In the genomic region with DNA sequence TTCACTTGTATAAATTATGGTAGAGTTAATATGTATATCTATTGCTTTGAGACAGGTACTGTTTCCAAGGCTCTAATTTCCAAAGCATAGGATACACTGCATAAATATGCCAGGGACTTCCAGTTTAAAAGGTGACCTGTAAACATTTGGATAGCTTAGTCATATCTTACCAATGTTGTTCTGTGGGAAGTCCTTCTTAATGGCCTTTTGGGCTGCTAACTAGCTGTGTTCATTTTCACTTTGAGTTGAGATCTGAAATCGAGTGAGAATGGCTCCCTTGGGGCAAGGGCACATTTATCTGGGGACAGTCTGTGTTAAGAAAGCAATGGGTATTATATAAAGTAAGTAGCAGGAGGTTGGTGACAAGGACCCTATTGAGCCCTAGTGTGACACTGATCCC, we compare ENCODE assay signal across 2 mouse cellular contexts.
A peak's percentile ranks its signal among the peaks of the same experiment; 100 is the strongest.
TF ChIP-seq lines count a peak whose summit lies in the region.

No protein-coding gene starts in this region.

TF ChIP-seq in CH12.LX, 34 proteins besides CTCF, POLR2A, EP300 and RAD21 (continued from another document):
- TF ChIP-seq ETS1 (conservative IDR thresholded peaks at IDR 0.05; ENCODE audit: low read depth, low read length) (peak; percentile 67), BHLHE40 (IDR thresholded peaks at IDR 0.05; ENCODE audit: low read depth, low read length) (peak; percentile 61), HCFC1 (IDR thresholded peaks at IDR 0.05; ENCODE audit: low read depth, low read length) (no peak), TBP (conservative IDR thresholded peaks at IDR 0.05; ENCODE audit: low read depth, low read length) (no peak), CHD1 (IDR thresholded peaks at IDR 0.05; ENCODE audit: low read depth, low read length) (no peak), SIN3A (IDR thresholded peaks at IDR 0.05; ENCODE audit: low read length) (0 out of 2 replicates have a peak, but pooled peaks have one; percentile 39), TCF12 (IDR thresholded peaks at IDR 0.05; ENCODE audit: low read depth, low read length) (peak; percentile 41; the same call in 1 of the 2 replicates), ELF1 (IDR thresholded peaks at IDR 0.05; ENCODE audit: low read depth, low read length) (no peak), PAX5 (IDR thresholded peaks at IDR 0.05; ENCODE audit: low read length) (no peak), MEF2A (IDR thresholded peaks at IDR 0.05; ENCODE audit: borderline replicate concordance, low read depth, low read length) (peak; percentile 26; the same call in 1 of the 2 replicates), JUND (conservative IDR thresholded peaks at IDR 0.05; ENCODE audit: low read depth, low read length) (peak; percentile 75), IRF4 (IDR thresholded peaks at IDR 0.05; ENCODE audit: low read depth, low read length) (peak; percentile 93), CHD2 (IDR thresholded peaks at IDR 0.05; ENCODE audit: low read length) (0 out of 2 replicates have a peak, but pooled peaks have one; percentile 19), MAFK (IDR thresholded peaks at IDR 0.05; ENCODE audit: insufficient replicate concordance, low read length) (0 out of 2 replicates have a peak, but pooled peaks have one; percentile 27), ZC3H11A (IDR thresholded peaks at IDR 0.05; ENCODE audit: low read depth, low read length) (no peak), JUN (IDR thresholded peaks at IDR 0.05; ENCODE audit: insufficient read depth, low read depth, low read length) (peak; percentile 53; the same call in 1 of the 2 replicates), E2F4 (IDR thresholded peaks at IDR 0.05; ENCODE audit: insufficient replicate concordance, low read depth, low read length) (no peak), KAT2A (IDR thresholded peaks at IDR 0.05; ENCODE audit: insufficient replicate concordance, low read length) (0 out of 2 replicates have a peak, but pooled peaks have one; percentile 33)

TF ChIP-seq in MEL, 35 proteins besides CTCF, POLR2A, EP300 and RAD21 (continued from another document):
- no peak for TF ChIP-seq MAX (IDR thresholded peaks at IDR 0.05; ENCODE audit: low read length)
- no peak for TF ChIP-seq ZKSCAN1 (IDR thresholded peaks at IDR 0.05; ENCODE audit: low read depth, low read length)
